Mouse (Mus musculus) E14TG2a.4 (cell line): ENCODE results near the gene Ace.

Experiments
- CTCF ChIP-seq: conservative IDR thresholded peaks from 2 replicates; pipeline ENCODE4 v1.5.1; 2014; ENCODE audit warnings: low read length
- NANOG ChIP-seq: IDR thresholded peaks from 2 replicates; pipeline ENCODE4 v1.6.1; 2014; ENCODE audit warnings: borderline replicate concordance, low read length, mixed read lengths
- POU5F1 ChIP-seq: IDR thresholded peaks from 2 replicates; pipeline ENCODE4 v1.6.1; 2014; ENCODE audit warnings: low read length, borderline replicate concordance

DNA sequence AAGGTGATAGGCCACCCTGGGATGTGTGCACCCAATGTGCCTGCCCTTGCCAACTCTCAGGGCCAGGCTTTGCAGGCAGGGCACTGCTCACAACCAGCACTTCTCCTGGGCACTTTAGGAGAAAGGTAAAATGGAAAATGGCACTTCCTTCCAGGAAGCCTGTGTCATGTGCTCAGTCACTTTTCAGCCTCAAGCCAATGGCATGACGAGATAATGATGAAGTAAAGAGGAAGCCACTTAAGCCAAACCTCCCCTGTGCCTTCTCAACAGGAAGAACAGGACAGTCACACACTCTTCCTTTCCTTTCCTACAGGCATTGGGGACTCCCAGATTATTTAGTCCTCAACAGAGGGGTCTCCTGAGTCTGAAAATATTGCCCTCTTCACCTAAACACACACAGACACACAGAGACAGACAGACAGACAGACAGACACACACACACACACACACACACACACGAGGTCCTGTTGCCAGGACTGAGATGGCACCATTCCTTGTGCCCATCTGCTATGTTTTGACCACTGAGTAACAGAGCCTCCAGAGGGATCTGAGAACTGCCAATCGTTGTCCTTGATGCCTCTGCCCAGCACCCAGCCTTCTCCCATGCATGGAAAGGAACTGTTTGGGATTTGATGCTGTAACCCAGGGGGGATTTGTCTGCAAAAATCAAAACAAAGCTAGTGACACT is 47.5 kb upstream of the Ace start:
- TF ChIP-seq CTCF (no peak), POU5F1 (no peak), NANOG (no peak)
